Mouse (Mus musculus): Measurements from ENCODE around the gene Tmem121b.

DNA sequence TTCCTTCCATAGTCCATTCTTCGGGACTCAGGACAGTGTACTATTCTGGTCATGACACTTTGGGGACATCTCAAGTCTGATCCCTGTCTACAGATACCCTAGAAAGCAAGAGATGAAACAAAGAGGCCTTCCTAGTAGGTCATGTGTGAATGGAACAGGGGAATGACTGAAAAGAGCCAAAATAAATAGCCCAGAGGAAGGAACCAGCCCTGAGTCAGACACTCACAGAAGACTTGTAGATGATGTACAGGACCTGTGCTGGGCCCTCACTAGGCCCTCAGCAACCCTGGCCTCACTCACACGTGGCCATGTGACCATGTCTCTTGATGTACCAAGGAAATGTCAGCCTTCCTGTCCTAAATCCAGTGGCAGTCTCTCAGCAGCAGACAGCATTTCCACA is 4.1 kb downstream of the Tmem121b start:
- TF ChIP-seq GATA1 (IDR thresholded peaks at IDR 0.05; ENCODE audit: low read length) (no peak), TAL1 (IDR thresholded peaks at IDR 0.05; ENCODE audit: low read length) (no peak)
